Mouse (Mus musculus): ENCODE measurements around the gene Pgs1.

The Pgs1 gene

GRCm38 (mm10) chr11:118003176-118003575 lies 17.1 kb downstream of the Pgs1 start:
- DNase-seq (ENCODE audit: low spot score), result no peak

DNA sequence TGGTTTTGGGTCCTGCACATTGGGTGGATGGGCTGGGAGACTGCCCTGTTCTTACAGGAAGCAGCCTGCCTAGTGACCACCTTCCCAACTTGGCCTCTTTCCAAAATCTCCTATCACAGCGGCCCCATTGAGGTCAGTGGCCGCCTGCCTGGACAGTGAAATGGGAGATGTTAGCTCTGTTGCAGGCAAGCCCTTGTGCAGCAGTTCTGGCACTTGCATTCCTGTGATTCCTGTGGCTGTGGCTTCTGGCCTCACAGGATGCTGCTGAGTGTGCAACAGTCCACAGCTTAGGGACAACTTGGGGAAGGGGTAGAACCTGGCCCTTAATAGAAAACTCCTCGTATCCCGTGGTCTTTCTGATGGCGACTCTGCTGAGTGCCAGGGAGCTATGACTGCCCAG lies 17.6 kb downstream of the Pgs1 start:
- DNase-seq (ENCODE audit: low spot score), result no peak

DNA sequence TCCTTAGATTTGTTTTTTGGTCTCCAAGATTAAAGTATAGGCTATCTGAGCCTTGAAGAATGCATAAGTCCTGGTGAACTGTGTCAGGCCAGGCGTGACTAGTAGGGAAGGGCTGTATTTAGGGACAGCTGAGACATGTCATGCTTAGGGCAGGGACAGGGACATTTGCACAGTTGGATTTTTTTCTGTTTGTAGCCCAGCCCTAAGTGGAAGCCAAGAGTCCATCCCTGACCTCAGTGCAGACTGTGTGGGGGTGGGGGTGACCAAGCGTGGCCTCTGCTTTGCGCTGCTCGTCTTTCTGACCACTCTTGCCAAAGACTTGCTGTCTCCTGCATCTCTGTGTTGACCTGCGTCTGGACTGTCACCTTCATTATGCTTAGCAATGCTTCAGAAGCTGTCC lies 18.1 kb downstream of the Pgs1 start:
- DNase-seq (ENCODE audit: low spot score), result no peak

DNA sequence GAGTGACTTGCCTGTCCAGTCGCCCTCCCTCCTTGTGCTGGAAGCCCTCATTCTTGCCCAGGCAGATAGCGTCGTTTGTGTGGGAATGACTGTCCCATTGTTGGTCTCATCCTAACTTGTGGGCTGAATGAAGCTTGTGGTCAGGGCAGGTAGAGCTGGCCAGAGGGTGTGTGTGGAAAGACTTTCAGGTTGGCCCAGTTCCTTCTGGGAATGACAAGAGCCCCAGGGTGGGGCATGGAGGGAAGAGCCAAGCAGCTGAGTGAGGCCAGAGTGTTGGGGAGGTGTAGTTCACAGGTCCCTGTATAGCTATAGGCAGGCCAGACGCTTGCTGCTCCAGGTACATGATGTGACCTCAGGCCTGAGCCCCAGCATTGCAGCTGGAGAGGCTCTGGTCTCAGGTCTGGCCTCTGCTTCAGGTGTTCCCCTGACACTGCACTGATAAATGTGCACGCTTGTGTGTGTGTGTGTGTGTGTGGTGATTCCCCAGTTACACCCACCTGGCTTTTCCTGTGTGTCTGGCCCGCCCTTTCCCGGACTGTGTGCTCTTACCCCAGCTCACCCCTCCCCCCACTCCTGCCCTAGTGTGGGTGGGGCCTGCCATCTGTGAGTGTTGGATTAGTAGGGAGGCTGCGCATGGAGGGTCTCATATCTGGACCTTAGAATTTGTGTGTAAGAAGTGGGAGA lies 21.5 kb downstream of the Pgs1 start:
- DNase-seq (ENCODE audit: low spot score), result no peak

- DNase-seq (ENCODE audit: low spot score), result no peak
These were observed 22.2 kb downstream of the Pgs1 start for GRCm38 (mm10) chr11:118008144-118008805.

GRCm38 (mm10) chr11:118008843-118009242 lies 22.8 kb downstream of the Pgs1 start:
- DNase-seq (ENCODE audit: low spot score), result no peak

DNA sequence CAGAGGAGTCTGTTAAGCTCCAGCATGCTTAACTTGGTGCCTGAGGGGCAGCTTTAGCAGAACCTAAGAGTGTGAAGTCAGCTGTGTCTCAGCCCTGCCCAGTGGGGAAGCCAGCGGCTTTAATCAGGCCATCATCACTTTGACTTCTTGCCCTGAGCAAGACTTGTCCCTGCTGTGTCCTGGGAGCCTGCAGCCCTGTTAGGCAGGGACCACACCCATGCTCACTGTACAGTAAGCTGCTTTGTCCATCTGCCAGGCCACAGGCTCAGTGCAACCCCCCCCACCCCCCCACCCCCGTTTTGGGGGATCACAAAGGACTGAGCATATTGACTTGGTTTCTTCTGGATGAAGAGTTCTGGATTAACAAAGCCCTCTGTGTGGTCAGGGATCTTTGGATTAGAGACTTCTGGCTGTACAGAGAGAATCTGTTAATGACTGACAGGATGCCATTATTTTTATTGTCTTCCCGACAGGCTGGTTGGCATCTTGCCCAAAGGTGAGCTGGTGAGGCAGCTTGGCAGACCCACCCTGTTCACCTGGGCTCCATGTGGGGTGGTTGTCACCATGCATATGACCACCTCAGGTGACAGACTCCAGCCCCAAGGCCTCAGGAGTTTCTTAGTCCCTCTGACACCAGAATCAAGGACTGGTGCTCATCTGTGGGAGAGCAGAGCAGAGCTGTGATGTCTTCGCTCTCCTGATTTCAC lies 23.9 kb downstream of the Pgs1 start:
- DNase-seq (ENCODE audit: low spot score), result no peak

- DNase-seq (ENCODE audit: low spot score), result no peak
These were observed 26.5 kb downstream of the Pgs1 start for GRCm38 (mm10) chr11:118012595-118012994.

GRCm38 (mm10) chr11:118013339-118013738 lies 27.2 kb downstream of the Pgs1 start:
- no peak for DNase-seq (ENCODE audit: low spot score)

GRCm38 (mm10) chr11:118014391-118014995 lies 28.4 kb downstream of the Pgs1 start:
- no peak for DNase-seq (ENCODE audit: low spot score)

DNA sequence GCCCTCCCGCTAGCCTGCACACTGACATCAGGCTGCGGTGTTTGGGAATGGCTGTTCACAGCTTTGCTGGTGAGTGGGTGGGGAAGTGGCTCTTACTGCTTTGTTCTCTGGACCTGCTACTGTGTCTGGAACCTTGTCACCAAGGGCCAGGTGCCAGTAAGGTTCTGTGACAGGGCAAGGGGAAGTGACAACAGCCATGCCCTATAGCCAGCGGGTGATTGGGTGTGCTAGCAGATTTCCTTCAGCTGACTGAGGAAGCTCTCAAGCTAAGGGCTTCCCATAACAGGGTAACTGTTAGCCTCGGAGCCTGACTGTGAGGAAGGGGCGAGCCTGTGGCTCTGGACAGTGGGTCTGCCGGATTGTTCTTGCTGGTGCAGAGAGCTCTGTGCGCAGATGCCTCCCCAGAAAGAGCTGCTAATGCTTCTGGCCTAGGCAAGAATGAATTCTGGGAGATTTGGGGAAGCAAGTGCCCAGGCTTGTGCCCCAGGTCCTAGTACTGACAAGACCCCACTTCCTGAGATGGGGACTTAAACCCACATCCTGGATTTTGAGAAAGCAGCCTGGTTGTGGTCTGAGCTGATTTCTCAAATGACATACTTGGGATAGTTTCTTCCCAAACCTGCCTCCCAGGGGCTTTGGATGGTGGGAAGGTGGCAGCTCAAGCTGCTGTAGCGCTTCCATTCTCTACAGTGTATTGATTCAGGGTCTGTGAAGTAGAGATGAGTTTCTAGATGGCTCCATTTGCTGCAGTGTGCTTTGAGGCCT lies 29.5 kb downstream of the Pgs1 start:
- no peak for DNase-seq (ENCODE audit: low spot score)

DNA sequence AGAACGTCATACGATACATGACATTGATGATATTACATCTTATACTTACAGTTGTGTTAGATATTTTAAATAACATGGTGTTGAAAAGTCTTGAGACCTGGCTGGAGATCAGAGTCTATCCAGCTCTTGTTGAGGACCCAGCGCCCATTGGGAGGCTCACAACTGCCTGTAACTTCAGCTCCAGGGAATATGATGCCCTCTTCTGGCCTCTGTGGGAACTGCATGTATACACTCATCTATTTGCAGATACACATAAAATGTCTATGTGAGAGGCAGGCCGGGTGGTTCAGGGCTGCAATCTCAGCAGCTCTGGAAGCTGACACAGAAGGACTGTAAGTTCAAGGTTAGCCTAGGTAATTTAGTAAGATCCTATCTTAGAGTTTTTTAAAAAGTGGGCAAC lies 32.2 kb downstream of the Pgs1 start:
- no peak for DNase-seq (ENCODE audit: low spot score)

DNA sequence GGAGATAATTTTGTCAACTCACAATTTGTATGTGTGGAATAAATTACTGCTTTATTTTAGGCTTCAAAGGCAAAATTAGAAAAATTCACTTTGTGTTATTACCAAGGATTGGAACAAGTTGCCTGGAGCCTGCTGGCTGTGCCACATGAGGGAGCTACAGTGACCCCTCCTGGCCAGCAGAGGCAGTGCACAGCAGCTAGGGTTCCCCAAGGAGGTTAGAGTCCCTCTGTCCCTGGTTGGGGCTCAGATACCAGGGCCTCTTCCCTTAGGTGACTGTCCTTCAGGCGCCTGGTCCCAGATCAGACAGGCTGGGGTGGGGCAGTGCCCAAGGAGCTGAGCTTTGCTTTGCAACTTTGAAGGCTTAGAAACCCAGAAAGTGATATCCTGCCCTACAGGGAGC lies 35.7 kb downstream of the Pgs1 start:
- peak; percentile 55 for DNase-seq (ENCODE audit: low spot score)

DNA sequence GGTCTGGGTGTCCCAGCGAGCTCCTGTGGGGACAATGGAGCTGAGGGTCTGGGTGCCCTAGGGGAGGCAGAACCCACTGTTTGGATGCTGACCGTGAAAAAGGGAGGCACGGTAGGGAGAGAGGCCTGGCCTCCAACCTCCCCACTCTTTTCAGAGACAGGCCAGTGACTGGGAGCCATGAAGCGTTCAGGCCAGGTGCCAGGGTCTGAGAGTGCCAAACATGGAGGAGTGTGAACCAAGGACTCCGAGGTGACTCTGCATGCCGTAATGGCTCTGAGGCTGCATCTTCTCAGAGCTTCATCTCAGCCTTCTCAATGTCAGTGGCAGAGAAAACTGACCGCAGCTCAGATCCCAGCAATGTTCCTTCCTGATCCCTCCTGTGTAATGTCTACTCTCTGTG lies 37.4 kb downstream of the Pgs1 start:
- DNase-seq (ENCODE audit: low spot score), result no peak

- no peak for DNase-seq (ENCODE audit: low spot score)
These were observed 38.0 kb downstream of the Pgs1 start for GRCm38 (mm10) chr11:118024111-118024510.

GRCm38 (mm10) chr11:118029170-118029569 lies 43.1 kb downstream of the Pgs1 start:
- no peak for DNase-seq (ENCODE audit: low spot score)

DNA sequence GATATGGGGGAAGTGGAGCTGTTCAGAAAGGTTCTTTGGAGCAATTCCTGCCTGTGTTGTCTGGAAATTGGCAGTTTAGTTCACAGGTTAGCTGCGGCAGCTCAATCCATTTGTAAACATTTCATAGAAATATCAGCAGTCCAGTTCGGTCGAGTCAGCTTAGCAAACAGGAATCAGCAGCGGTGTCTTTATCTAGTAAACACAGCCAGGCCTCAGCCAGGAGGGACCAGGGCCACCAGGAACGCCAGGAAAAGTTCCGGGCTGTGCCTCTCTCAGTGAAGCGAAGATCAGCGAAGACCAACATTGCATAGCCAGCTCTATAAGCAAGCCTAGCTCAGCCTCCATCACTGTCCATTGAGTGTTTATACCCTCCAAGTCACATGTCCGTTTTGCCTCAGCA lies 45.0 kb downstream of the Pgs1 start:
- DNase-seq (ENCODE audit: low spot score), result no peak

GRCm38 (mm10) chr11:118034395-118034794 lies 48.3 kb downstream of the Pgs1 start:
- DNase-seq (ENCODE audit: low spot score), result no peak

GRCm38 (mm10) chr11:118035068-118035467 lies 49.0 kb downstream of the Pgs1 start:
- DNase-seq (ENCODE audit: low spot score), result no peak

- no peak for DNase-seq (ENCODE audit: low spot score)
These were observed 56.7 kb downstream of the Pgs1 start for GRCm38 (mm10) chr11:118042791-118043190.

- DNase-seq (ENCODE audit: low spot score), result no peak
These were observed 57.3 kb downstream of the Pgs1 start for GRCm38 (mm10) chr11:118043293-118043907.

- no peak for DNase-seq (ENCODE audit: low spot score)
These were observed 63.5 kb downstream of the Pgs1 start for GRCm38 (mm10) chr11:118049641-118050040.
